Mouse (Mus musculus) kidney, adult 9 months (tissue): ENCODE data around the gene Stambp.
A peak's percentile ranks its signal among the peaks of the same experiment; 100 is the strongest.

Experiments
- DNase-seq: peaks from one replicate; pipeline ENCODE4 v3.0.0; 2022

The Stambp gene

DNA sequence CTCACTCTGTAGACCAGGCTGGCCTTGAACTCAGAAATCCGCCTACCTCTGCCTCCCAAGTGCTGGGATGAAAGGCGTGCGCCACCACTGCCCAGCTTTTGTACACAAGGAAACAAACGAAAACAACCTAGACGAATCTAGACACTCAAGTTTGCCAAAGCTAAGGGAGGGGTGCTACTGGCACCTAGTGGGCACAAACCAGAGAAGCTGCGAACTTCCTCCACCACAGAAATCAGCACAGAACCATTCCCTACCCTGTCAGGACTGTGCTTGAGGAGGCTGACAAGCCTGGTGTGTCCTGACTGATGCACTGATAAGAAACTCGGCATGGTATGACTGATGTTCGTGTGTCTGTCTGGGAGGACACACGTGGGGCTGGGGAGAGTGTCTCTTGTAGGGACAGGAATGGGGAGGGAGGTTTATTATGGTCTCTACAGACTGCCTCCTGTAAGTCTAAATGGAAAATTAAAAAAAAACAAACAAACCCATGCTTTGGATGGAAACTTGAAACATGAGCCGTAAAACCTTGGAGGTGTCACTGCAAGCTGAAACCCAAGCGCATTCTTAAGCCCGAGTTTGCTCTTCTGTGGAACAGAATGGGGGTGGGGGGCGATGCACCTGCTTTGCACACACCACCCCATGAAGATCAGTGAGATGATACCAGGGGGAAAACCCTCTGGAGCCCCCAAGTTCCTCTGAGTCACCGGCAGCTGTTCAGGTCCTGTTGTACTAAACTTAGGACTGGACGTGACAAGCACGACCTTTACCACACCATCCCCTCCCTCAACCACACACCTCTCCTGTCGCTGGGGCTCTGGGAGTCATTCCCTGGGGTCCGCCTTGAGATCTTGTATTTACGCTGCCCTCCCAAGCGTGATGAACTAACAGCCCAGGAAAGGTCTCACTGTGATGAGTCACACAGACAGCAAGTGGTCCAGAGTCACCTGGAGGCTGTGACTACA, 3.3 kb downstream of the Stambp start:
- no peak for DNase-seq

DNA sequence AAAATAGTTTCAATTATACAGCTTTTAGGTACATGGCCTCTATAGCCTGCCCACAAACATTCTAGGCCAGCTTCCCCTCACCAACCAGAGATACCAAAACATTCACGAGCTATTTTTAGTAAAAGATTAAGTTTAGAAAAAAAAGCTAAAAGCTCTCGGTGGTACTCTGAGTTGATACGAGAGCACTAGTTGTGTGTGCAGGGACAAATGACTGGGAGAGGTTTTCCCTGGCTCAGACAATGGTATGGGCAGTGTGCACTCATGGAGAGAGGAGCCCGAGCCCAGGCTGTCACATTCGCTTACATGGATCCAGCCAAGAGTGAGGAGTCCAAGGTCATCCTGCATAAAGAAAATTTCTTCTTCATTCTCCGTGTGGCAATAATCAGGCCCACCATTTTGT, 16.6 kb downstream of the Stambp start:
- no peak for DNase-seq

GRCm38 (mm10) chr6:83548346-83548745, 24.2 kb downstream of the Stambp start:
- peak; percentile 66 for DNase-seq

GRCm38 (mm10) chr6:83545778-83546177, 26.8 kb downstream of the Stambp start:
- no peak for DNase-seq

DNA sequence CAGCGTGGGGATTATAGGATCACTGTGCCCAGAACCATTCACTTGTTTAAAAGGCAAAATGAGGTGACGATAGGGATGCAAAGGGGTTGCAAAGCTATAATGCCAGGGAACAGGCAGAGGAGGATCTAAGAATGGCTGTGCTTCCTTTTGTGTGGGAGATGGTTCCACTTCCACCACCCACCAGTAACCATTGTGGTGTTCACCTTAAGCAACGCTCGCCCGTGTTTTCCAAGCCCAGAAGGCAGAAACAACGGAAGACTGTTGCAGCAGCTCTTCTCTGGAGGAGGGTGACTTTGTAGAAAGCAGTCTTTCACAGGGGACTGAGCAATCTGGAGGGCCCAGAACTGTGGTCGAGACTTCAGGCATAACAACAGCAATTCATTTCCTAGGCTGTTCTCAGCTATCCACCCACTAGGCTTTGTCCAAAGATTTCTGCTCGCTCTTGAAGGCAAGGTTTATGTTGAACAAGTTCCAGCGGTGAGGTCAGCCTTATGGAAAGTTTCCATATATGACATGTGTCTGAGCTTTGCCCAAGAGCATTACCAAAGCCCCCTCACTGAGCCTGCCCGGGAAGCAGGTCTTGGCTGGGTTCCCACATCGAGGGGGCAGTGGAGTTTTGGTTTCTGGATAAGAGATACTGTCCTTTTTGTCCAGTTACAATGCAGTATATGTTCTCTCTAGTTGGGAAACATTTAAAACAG, 30.6 kb downstream of the Stambp start:
- no peak for DNase-seq

DNA sequence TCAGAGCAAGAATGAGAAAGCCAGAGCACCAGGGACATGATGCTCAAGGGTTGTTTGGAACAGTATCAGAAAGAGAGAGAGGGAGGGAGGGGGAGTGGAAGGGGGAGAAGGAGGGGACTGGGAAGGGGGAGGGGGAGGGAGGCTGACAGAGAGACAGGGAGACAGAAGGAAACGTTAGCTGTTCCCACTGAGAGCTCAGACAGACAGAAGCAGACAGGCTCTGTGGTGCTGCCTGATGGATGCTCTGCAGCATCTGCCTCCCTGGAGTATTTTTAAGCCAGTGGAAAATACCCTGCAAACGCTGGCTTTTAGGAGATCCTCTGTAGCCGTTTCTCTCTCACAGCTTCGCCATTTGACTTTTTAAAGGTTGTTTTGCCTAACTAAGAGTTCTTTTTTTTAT, 32.5 kb downstream of the Stambp start:
- no peak for DNase-seq

- no peak for DNase-seq
Measured at GRCm38 (mm10) chr6:83536795-83537059, 35.8 kb downstream of the Stambp start.

DNA sequence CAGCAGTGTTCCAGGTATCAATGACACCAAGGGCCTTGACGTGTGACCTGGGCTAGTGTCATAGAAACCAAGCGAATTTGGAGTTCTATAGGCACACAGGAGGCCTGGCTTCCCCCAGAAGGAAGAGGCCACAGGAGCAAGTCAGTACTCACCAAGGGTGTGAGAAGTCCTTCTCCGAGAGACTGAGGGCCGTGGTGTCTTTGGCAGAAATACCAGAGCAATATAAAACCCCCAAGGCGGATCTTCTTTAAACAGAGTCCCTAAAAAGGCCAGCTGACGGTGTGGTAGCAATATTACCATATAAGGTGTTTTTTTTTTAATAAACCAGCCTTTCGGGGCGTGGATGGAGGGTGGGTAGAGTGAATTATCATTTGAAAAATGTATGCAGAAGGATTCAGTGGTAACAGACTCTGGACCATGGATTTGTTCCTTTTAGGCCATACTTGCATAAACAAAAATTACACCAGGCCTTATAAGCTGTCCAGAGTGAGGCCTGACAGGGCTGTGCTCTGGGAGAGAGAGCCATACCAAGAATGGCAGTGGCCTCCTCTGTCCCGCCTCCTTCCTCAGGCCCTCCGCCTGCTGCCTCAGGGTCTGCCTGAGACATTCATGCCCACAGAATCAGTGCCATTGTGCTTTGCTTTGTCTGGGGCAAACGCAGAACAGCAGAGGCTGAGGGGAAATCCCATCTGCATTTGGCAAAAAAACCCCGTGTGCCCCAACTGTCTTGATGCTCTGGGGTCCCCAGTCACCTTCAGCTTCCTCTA, 36.3 kb downstream of the Stambp start, which contains the start of gene Actg2:
Gene Actg2, minus strand, starts transcription at position 238 of the 767 bp plus-strand sequence.
- DNase-seq = no peak

DNA sequence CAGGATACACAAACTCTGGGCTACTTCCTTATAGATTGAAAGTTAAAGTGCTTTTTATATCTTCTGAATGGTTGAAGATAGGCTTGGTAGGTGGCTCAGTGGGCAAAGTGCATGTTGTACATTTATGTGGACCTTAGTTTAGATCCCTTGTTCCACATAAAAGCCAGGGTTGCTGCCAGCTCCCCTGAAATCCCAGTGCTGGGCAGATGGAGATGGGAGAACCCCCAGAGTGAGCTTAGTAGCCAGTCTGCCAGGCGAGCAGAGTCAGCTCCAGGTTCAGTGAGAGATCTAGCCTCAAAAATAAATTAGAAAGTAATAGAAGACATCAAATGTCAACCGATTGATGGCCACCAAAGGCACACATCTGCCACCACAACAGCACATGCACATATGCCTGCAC, 39.9 kb downstream of the Stambp start:
- DNase-seq = no peak

DNA sequence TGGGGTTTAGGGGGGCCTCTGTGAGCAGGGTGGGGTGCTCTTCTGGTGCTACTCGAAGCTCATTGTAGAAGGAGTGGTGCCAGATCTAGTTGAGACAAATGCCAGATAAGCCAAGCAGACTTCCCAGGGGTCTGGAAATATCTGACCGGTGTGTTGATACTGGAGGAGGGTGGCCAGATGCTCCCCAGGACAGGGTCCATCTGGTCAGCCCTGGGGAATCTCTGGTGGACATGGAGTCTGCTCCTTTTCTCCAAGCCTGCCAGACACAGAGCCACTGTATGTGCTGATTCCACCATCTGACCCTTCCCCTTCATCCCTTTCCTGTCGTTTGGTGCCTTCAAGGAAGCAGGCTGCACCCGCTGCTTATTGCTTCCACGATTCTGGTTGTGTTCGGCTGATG, 49.3 kb downstream of the Stambp start:
- no peak for DNase-seq

GRCm38 (mm10) chr6:83521784-83522183, 50.7 kb downstream of the Stambp start:
- no peak for DNase-seq

- DNase-seq = no peak
Measured at GRCm38 (mm10) chr6:83518637-83519036, 53.9 kb downstream of the Stambp start.

DNA sequence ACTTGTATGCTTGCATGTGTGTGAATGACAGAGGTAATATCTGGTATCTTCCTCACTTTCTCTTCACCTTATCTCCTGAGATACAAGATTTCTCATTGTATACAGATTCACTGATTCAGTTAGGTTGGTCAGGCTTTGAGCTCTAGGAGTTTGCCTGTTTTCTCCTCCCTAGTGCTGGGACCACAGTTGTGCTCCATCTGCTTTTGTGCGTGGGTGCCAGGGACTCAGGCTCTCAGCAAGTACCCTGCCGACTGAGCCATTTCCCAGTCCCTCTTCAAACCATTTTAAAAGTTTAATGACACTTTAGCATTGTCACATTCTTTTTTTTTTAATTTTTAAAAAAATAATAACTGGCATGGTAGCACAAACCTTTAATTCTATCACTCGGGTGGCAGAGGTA, 57.4 kb downstream of the Stambp start:
- DNase-seq = no peak

DNA sequence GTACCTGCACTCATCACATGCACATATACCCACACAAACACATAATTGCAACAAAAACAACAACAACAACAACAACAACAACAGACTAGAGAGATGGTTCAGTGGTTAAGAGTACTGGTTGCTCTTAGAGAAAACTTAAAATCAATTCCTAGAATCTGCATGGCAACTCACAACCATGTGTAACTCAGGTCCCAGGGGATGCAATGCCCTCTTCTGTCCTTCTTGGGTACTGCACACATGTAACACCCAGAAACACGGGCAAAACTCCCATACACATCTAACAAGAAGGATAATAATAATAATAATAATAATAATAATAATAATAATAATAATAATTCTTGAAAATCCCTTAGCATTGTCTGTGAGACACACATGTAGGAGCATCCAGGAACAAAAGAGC, 60.0 kb downstream of the Stambp start:
- DNase-seq = peak; percentile 83

DNA sequence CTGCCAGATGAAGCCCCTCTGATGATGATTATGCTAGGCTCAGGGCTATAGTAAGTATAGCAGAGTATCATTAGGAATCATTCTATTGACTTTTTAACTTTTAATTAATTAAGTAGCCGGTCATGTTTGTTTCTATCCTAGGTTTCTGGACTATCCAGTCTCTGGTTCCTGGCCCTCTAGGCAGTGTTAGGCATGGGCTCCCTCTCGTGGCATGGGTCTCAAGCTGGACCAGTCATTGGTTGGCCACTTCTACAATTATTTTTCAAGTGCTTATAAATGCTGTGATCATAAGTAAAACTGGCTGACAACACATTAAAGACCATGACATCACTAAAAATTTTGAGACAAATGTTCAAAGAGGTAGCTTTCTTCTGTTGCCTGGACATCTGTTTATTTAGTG, 62.3 kb downstream of the Stambp start:
- DNase-seq = no peak

DNA sequence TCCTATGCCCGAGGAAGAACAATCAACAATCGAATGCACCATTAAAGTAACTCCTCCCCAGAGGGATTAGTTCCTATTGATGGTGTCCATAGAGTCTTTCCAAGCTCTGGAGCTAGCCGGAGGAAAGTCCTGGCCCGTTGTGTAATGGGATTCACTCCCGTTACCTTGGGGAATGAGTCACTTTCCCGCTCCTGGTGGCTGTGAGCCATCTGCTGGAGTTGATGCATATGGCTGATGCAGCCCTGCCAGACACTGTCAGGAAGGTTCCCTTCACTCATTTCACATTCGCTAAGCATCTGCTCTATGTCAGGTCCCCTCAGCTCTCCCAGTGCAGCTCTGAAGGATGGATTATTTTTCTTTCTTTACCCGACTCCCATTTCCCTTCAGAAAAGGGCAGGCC, 63.1 kb downstream of the Stambp start:
- DNase-seq = no peak

DNA sequence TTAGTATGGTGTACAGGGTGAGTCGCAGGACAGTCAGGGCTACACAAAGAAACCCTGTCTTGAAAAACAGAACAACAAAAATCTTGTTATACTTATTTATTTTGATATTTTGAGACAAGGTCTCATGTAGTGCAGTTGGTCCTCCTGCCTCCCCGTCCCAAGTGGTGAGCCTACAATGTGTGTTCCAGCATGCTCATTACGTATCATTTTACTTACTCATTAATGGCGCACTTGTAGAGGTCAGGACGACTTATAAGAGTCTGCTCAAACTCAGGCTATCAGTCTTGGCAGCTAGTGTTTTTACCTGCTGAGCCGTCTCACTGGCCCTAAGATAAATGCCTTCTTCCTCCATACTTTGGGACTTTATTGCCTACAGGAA, 65.4 kb downstream of the Stambp start:
- no peak for DNase-seq

DNA sequence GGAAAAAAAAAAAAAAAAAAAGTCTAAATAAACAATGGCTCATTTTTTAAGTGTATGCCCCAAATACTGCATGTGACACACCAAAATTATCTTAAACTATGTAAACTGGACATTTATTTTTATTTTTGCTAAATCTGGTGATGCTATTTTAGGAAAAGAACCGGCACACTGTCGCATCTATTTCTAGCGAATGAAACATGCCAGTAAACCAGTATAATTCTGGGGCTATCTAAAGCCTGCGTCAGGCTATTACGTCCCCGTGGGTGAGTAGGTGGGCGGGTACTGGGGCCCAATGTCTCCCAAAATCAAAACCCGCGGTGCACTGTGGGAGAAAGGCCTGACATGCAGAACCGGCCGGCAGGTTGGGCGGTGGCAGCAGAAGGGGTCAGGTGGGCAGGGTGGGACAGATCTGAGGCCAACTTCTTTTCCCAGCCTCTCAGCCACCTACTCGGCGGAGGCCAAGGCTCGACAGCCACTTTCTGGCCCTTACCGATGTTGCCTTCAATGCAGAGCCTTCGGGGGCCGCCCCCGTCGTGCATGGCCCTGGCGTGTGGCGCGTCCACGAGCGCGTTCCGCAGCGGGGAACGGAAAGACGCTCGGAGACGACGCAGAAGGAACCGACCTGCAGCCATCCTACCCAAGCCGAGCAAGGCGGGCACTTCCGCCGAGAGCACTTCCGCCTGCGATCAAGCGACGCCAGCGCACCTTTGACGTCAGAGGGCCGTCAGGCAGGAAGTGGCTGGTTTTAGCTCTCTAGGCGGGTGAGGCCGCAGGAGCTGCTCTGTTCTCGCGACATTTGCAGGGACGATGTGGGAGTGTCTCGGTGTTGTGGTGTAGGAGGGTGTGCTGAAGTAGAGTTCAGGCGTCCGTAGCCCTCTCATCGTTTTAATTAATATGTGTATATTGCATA, 66.0 kb downstream of the Stambp start, which contains the start of gene Dguok:
Gene Dguok, minus strand, starts transcription at position 712 of the 910 bp plus-strand sequence.
- peak; percentile 98 for DNase-seq

DNA sequence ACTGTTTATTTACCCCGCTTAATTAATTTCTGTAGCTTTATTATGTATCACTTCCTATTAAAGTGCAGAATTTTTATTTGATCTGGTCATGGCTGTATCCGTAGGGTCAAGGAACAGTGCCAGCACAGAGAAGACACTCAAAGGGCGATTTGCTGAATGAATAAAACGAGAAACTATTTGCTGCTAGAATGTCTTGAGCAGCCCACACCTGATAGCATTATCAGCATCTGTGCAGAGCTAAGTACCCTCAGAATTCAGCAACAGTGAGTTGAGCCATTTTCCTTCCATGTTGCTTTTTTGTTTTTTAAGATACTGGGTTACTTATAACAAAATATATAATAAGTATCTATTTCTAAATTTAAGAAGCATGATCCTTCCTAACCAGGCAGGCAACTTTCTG, 67.0 kb downstream of the Stambp start:
- DNase-seq = no peak

DNA sequence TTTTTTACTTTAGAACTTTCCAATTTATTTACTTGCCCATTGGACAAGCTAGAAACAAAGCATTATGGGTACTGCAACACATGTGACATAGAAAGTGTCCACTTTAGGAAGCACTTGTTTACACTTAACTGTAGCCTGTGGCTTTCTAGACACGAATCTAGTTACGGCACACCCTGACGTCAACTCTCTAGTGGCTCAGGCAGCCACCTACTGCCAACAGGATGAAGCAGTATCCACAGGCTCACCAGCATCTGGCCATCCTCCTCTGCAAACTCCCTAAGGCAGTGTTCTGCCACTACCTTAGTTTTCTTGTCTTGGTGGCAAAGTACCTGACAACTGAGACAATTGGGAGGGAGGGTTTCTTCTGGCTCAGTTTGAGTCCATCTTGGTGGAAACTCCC, 69.2 kb downstream of the Stambp start:
- DNase-seq = no peak

DNA sequence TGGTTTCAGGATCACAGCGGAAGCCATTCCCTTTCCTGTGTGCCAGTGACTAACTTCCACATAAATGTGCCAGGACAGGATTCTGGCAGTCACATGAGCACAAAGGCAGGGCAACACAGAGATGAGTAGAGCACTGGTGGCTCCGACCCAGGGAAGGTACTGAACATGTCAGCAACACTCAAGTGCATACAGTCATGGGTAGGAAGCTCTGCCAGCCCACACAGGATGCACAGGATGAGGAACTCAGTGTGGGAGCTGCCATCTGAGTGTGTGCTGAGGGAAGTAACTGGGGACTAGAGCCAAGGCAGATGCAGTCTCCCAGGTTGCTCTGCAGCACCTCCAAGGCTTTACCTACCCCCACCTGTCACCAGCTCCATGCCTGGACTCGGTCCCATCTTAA, 69.9 kb downstream of the Stambp start:
- no peak for DNase-seq

- DNase-seq = no peak
Measured at GRCm38 (mm10) chr6:83501524-83502310, 70.8 kb downstream of the Stambp start.
